Mouse (Mus musculus): ENCODE measurements around the gene Exoc3l2.

DNA sequence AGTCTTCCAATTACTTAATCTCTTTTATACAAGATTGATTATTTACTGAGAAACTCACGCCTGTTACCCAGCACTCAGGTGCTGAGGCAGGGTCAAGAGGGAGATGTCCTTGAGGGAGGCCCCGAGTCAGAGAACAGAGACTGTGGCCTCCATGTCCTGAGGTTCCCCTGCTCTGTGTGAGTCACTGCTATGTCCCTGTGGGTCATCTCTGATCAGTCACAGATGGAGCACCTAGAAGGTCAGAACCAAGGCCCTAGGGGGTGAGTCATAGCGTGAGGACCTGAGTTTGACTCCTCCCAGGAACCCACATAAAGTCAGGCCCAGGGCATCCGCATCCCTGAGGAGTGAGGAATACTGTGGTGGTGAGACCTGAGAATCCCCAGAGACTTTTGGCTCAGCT lies 38.5 kb downstream of the Exoc3l2 start:
- TF ChIP-seq POLR2A (IDR thresholded peaks at IDR 0.05; ENCODE audit: insufficient read length, low read depth) (no peak), MAX (IDR thresholded peaks at IDR 0.05; ENCODE audit: low read depth) (no peak), MYOD1 (IDR thresholded peaks at IDR 0.05; ENCODE audit: control insufficient read depth in 1 of 3, insufficient read length in 2 of 3, low read depth in 2 of 3) (no peak), REST (IDR thresholded peaks at IDR 0.05; ENCODE audit: insufficient read depth, insufficient read length) (no peak), E2F4 (IDR thresholded peaks at IDR 0.05; ENCODE audit: insufficient read depth) (no peak), CEBPB (IDR thresholded peaks at IDR 0.05; ENCODE audit: insufficient read depth, poor library complexity, severe bottlenecking) (no peak), MYOG (IDR thresholded peaks at IDR 0.05; ENCODE audit: control insufficient read depth in 1 of 3, insufficient read depth in 1 of 3, insufficient read length in 2 of 3, low read depth in 2 of 3) (no peak)

Data from myocyte (in vitro differentiated cells).